Mouse (Mus musculus): ENCODE measurements around the gene Abhd14b. TPM values are rescaled to one million over a fixed set of nuclear protein-coding genes. Genes with fewer than 3 reads are reported as not detected.

Abhd14b gene
- polyA plus RNA-seq, 1 experiment, result 80.0 TPM

DNA sequence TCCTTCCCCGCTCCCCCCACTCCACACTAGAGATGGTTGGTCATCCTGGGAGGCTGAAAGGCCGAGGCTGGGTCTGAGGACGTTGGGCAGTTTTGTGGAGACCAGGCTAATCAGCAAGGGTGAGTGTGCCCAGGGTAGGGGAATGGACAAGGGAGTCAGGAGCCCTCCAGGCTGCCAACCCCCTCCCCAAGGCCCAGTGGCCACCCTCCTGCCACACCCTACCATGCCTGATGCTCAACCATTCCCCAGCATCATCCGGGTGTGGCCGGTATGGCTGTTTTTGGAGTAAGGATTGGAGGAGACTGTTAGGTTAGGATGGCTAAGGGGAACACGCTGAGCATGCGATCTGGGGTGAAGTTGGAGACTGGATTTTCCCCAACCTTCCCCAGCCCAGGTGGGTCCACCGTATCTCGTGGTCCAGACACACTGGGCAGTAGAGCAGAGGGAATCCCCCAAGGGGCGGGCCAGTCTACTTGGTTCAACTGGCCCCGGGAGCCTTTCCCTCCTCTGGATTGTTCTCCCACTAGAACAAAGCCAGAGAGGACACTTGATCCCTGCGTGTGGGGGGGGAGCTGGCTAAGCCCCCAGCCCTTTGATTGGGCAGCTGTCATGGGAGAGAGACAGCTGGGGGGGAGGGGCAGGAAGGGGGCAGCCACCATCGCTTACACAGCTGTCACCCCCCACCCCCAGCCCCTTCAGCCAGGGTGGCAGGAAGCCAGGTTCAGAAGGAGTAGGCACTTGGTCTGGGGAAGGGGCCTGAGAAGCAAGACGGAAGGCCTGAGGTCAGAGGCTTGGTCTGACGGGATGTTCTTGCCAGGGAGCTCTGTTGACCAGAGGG is 9.3 kb downstream of the Abhd14b start:
- H3K4me1 ChIP-seq (ENCODE audit: control insufficient read depth, insufficient read depth, low read length), result peaks cover 5% of the 10 kb centered on the region; the same call in 1 of the 2 replicates
- DNase-seq, result no peak
- WGBS, result 60% methylated on average over 15 of the region's 15 CpGs
- H3K4me3 ChIP-seq (replicated peaks; ENCODE audit: extremely low read depth, low read depth, low read length), result no peak overlapping the region
- no peak for TF ChIP-seq CTCF (IDR thresholded peaks at IDR 0.05; ENCODE audit: insufficient read depth, low read length)
- TF ChIP-seq POLR2A (IDR thresholded peaks at IDR 0.05; ENCODE audit: borderline replicate concordance, extremely low read depth, low read depth, low read length), result no peak

DNA sequence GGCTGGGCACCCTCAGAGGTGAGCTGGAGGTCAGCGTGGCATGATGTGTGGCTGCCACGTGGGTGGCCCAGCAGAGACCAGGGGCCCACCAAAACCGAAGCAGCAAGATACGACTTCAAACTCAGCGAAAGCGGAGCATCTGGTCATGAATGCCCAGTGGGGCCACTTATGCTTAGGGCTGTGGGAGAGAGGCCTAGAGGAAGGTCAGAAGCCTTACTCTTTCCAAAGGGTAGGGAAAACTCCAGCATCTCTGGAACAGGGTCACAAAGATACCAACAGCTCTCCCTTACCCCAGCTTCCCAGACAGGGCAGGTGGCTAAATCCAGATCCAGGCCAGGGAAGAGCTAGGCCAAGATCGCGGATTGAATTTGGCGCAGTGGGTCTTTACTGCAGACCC is 9.9 kb downstream of the Abhd14b start:
- Histone ChIP-seq H3K4me3 (replicated peaks; ENCODE audit: extremely low read depth, low read depth, low read length) (no peak overlapping the region), H3K4me1 (ENCODE audit: control insufficient read depth, insufficient read depth, low read length) (peaks cover 5% of the 10 kb centered on the region; the same call in 1 of the 2 replicates)
- 72% methylated on average over 9 of the region's 9 CpGs for WGBS
- TF ChIP-seq POLR2A (IDR thresholded peaks at IDR 0.05; ENCODE audit: borderline replicate concordance, extremely low read depth, low read depth, low read length) (no peak), CTCF (IDR thresholded peaks at IDR 0.05; ENCODE audit: insufficient read depth, low read length) (no peak)
- DNase-seq, result no peak

DNA sequence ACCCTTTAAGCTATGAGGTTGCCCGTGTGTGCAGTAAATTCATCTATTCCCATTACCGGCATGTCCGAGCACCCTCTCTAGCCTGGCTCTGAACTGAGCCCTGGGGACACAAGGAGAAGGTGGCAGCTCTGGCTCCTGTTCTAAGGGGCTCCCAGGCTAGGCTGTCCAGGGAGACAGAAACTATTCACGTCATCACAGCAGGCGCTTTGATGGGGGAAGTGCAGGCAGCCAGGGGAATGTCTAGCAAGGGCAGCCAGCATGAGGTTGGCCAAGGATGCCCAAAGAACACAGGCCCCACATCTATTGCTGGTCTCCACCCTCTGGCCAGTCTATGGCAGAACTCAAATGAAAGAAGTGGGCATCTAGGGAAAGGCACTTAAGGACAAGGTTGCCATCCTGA is 10.7 kb downstream of the Abhd14b start:
- WGBS, result 81% methylated on average over 5 of the region's 5 CpGs
- TF ChIP-seq CTCF (IDR thresholded peaks at IDR 0.05; ENCODE audit: insufficient read depth, low read length) (no peak), POLR2A (IDR thresholded peaks at IDR 0.05; ENCODE audit: borderline replicate concordance, extremely low read depth, low read depth, low read length) (no peak)
- no peak for DNase-seq

DNA sequence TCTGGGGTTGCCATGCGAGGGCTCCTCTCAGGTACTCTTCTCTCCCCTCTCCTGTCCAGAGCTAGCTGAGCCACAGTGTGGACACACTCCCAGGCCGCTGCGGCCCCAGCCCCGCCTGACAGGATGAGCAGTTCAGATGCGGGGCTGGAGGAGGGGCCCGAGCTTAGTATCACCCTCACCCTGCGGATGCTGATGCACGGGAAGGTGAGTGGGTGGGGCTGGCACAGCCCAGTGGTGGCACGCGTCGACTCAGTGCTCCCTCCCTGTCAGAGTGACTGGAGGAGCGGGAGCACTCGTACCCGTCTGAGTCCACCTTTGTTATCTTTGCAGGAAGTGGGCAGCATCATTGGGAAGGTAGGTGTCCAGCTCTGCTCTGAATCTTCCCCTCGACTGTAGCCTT is 12.7 kb downstream of the Abhd14b start:
- no peak for TF ChIP-seq POLR2A (IDR thresholded peaks at IDR 0.05; ENCODE audit: borderline replicate concordance, extremely low read depth, low read depth, low read length)
- no peak for TF ChIP-seq CTCF (IDR thresholded peaks at IDR 0.05; ENCODE audit: insufficient read depth, low read length)
- DNase-seq, result no peak
- H3K4me3 ChIP-seq (replicated peaks; ENCODE audit: extremely low read depth, low read depth, low read length), result no peak overlapping the region
- WGBS, result 77% methylated on average over 15 of the region's 15 CpGs
- H3K4me1 ChIP-seq (ENCODE audit: control insufficient read depth, insufficient read depth, low read length), result no peaks in the 10 kb centered on the region

More for the DNA sequence above, 10.7 kb downstream of the Abhd14b start:
- peaks cover 4% of the 10 kb centered on the region; the same call in 1 of the 2 replicates for H3K4me1 ChIP-seq (ENCODE audit: control insufficient read depth, insufficient read depth, low read length)
- no peak overlapping the region for H3K4me3 ChIP-seq (replicated peaks; ENCODE audit: extremely low read depth, low read depth, low read length)

DNA sequence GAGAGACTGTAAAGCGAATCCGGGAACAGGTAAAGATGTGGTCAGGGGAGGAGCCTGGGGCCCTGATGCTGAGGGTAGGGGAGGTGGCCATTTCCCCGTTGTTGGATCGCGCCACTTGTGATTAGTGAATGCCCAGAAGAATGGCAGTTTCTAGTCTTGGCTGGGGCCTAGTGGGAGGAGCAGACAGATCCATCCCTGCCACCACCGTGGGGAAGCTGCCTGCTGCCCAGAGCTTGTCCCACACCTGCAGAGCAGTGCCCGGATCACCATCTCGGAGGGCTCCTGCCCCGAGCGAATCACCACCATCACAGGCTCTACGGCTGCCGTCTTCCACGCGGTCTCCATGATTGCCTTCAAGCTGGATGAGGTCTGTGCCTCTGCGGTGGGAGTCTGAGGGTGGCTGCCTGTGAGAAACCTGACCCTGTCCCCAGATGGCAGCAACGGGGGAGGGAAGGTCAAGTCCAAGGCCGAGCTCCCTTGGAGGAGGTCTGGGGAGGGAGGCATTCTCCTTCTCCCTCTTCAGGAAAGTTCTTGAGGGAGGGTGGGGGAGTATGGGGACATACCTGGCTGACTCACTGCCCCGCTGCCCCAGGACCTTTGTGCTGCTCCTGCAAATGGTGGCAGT is 13.3 kb downstream of the Abhd14b start:
- H3K4me3 ChIP-seq (replicated peaks; ENCODE audit: extremely low read depth, low read depth, low read length), result no peak overlapping the region
- no peak for DNase-seq
- WGBS, result 82% methylated on average over 18 of the region's 18 CpGs
- no peaks in the 10 kb centered on the region for H3K4me1 ChIP-seq (ENCODE audit: control insufficient read depth, insufficient read depth, low read length)
- no peak for TF ChIP-seq CTCF (IDR thresholded peaks at IDR 0.05; ENCODE audit: insufficient read depth, low read length)
- no peak for TF ChIP-seq POLR2A (IDR thresholded peaks at IDR 0.05; ENCODE audit: borderline replicate concordance, extremely low read depth, low read depth, low read length)

DNA sequence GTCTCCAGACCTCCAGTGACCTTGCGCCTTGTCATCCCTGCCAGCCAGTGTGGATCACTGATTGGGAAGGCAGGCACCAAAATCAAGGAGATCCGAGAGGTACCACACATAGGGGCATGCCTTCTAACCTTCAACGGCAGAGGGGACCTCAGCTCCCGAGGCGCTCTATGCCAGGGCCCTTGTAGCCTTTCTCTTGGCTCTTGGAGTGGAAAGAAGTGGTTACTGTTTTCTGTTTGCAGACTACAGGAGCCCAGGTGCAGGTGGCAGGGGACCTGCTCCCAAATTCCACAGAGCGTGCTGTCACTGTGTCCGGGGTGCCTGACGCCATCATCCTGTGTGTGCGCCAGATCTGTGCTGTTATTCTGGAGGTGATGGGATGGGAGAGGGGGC is 13.8 kb downstream of the Abhd14b start:
- no peak for DNase-seq
- WGBS, result 87% methylated on average over 9 of the region's 9 CpGs
- Histone ChIP-seq H3K4me1 (ENCODE audit: control insufficient read depth, insufficient read depth, low read length) (no peaks in the 10 kb centered on the region), H3K4me3 (replicated peaks; ENCODE audit: extremely low read depth, low read depth, low read length) (no peak overlapping the region)
- TF ChIP-seq CTCF (IDR thresholded peaks at IDR 0.05; ENCODE audit: insufficient read depth, low read length) (no peak), POLR2A (IDR thresholded peaks at IDR 0.05; ENCODE audit: borderline replicate concordance, extremely low read depth, low read depth, low read length) (no peak)

DNA sequence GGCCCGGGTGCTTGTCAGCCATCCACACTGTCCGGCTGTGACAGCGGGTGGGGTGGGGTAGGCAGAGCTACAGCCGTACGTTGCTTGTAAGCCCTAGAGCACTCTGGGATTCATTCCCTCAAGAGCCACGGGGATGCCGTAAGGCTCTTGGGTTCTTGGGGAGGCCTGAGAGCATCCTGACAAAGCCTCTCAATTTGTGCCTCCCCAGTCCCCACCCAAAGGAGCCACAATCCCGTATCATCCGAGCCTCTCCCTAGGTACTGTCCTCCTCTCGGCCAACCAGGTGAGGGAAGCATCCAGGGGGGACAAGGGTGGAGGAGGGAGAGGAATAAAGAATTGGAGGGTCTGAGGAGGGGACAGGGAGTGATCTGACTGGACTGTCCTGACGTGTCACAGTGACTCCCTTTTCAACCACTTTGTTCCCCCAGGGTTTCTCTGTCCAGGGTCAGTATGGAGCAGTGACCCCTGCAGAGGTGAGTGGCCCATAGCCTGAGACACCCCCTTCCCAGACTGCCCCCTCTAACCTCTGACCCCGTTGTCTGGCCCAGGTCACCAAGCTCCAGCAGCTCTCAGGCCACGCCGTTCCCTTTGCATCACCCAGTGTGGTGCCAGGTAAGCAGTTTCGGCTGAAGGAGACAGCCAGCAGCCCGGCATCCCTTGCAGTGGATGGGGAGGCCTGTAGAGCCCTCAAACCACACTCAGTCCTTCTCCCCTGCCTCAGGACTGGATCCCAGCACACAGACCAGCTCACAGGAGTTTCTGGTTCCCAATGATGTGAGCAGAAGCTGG is 14.6 kb downstream of the Abhd14b start:
- no peaks in the 10 kb centered on the region for H3K4me1 ChIP-seq (ENCODE audit: control insufficient read depth, insufficient read depth, low read length)
- H3K4me3 ChIP-seq (replicated peaks; ENCODE audit: extremely low read depth, low read depth, low read length), result no peak overlapping the region
- WGBS, result 86% methylated on average over 16 of the region's 16 CpGs
- TF ChIP-seq POLR2A (IDR thresholded peaks at IDR 0.05; ENCODE audit: borderline replicate concordance, extremely low read depth, low read depth, low read length) (no peak), CTCF (IDR thresholded peaks at IDR 0.05; ENCODE audit: insufficient read depth, low read length) (no peak)
- DNase-seq, result no peak

DNA sequence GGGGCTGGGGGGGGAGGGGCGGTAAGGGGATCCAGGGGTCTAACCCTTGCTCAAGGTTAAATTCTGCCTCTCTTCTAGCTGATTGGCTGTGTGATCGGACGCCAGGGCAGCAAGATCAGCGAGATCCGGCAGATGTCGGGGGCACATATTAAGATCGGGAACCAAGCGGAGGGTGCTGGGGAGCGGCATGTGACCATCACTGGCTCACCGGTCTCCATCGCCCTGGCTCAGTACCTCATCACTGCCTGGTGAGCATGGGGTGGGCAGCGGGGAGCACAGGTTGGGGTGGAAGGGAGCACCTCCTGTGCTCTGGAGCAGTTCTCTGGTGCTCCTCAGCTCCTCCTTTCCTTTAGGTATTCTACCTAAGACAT is 15.2 kb downstream of the Abhd14b start:
- DNase-seq, result no peak
- Histone ChIP-seq H3K4me3 (replicated peaks; ENCODE audit: extremely low read depth, low read depth, low read length) (no peak overlapping the region), H3K4me1 (ENCODE audit: control insufficient read depth, insufficient read depth, low read length) (no peaks in the 10 kb centered on the region)
- WGBS, result 96% methylated on average over 12 of the region's 12 CpGs
- TF ChIP-seq POLR2A (IDR thresholded peaks at IDR 0.05; ENCODE audit: borderline replicate concordance, extremely low read depth, low read depth, low read length) (no peak), CTCF (IDR thresholded peaks at IDR 0.05; ENCODE audit: insufficient read depth, low read length) (no peak)

Data from lung, adult 2 months (tissue).